Mouse (Mus musculus): ENCODE data around the gene Ubtd1.

DNA sequence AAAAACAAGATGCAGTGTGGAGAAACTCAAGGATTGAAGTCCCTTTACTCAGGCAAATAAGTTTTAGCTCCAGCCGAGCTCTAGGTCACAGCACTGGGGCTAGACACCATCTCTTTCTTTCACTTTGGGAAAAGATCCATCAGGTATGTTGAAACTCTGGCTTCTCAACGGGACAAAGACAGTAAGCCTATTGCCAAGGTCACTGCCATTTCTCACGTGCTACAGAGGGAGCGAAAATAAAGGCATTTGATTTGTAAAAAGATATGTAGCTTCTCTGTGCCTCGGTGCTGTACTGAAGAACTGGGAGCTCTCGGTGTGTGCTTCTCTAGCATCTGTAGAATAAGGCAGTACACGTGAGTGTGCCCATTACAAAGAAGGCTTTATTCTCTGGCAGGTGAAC is 37.7 kb upstream of the Ubtd1 start:
- TF ChIP-seq CTCF (IDR thresholded peaks at IDR 0.05; ENCODE audit: insufficient read depth, low read length) (no peak), POLR2A (IDR thresholded peaks at IDR 0.05; ENCODE audit: borderline replicate concordance, extremely low read depth, low read depth, low read length) (no peak)

Measured in lung, adult 2 months (tissue).